In genomic region chr13:112160173-112160641, GRCm38 (mm10) we compare ENCODE assay signal across 8 mouse cellular contexts.
DNase-seq lines count a peak whose midpoint lies in the region; ATAC-seq and TF ChIP-seq lines count a peak whose summit lies in the region.

No protein-coding gene starts in this region.

- peak overlapping the region; percentile 8; the same call in 1 of the 2 replicates for H3K27ac ChIP-seq in intestine, embryonic 14.5 days (ENCODE audit: low read depth)
- H3K27ac ChIP-seq in intestine, postnatal 0 days (ENCODE audit: low read depth, low read length): no peak overlapping the region
- peak overlapping the region; percentile 56; the same call in 1 of the 2 replicates for H3K27ac ChIP-seq in embryonic facial prominence, embryonic 13.5 days
- peak overlapping the region; percentile 68 for H3K27ac ChIP-seq in heart, embryonic 10.5 days
- no peak overlapping the region for H3K27ac ChIP-seq in midbrain, embryonic 14.5 days (replicated peaks; ENCODE audit: low read depth, low read length)

- WGBS in intestine, embryonic 14.5 days: 56% methylated on average over 2 of the region's 2 CpGs
- WGBS in intestine, postnatal 0 days: 71% methylated on average over 2 of the region's 2 CpGs
- WGBS in embryonic facial prominence, embryonic 13.5 days: 41% methylated on average over 2 of the region's 2 CpGs
- 64% methylated on average over 2 of the region's 2 CpGs for WGBS in heart, embryonic 10.5 days
- WGBS in midbrain, embryonic 14.5 days: 17% methylated on average over 2 of the region's 2 CpGs

- no peaks in the 10 kb centered on the region for H3K27me3 ChIP-seq in intestine, embryonic 14.5 days (replicated peaks; ENCODE audit: control insufficient read depth, insufficient read depth, low read length)
- H3K27me3 ChIP-seq in intestine, postnatal 0 days (replicated peaks; ENCODE audit: control insufficient read depth, insufficient read depth, low read length): no peaks in the 10 kb centered on the region
- no peaks in the 10 kb centered on the region for H3K27me3 ChIP-seq in embryonic facial prominence, embryonic 13.5 days
- peaks cover 10% of the 10 kb centered on the region; the same call in 1 of the 2 replicates for H3K27me3 ChIP-seq in heart, embryonic 10.5 days (ENCODE audit: insufficient read depth, poor library complexity, severe bottlenecking)
- H3K27me3 ChIP-seq in midbrain, embryonic 14.5 days (ENCODE audit: control insufficient read depth, insufficient read depth, low read length): no peaks in the 10 kb centered on the region

- no peaks in the 10 kb centered on the region for H3K36me3 ChIP-seq in intestine, embryonic 14.5 days (ENCODE audit: control insufficient read depth, insufficient read depth, low read length)
- no peaks in the 10 kb centered on the region for H3K36me3 ChIP-seq in intestine, postnatal 0 days (ENCODE audit: control insufficient read depth, insufficient read depth)
- no peaks in the 10 kb centered on the region for H3K36me3 ChIP-seq in embryonic facial prominence, embryonic 13.5 days
- no peaks in the 10 kb centered on the region for H3K36me3 ChIP-seq in heart, embryonic 10.5 days
- H3K36me3 ChIP-seq in midbrain, embryonic 14.5 days (ENCODE audit: control insufficient read depth, insufficient read depth, low read length): no peaks in the 10 kb centered on the region

- no peaks in the 10 kb centered on the region for H3K4me1 ChIP-seq in intestine, embryonic 14.5 days (replicated peaks; ENCODE audit: control insufficient read depth, insufficient read depth, low read length)
- H3K4me1 ChIP-seq in intestine, postnatal 0 days (replicated peaks; ENCODE audit: control insufficient read depth, insufficient read depth, low read length): no peaks in the 10 kb centered on the region
- H3K4me1 ChIP-seq in embryonic facial prominence, embryonic 13.5 days: peaks cover 38% of the 10 kb centered on the region
- H3K4me1 ChIP-seq in heart, embryonic 10.5 days: peaks cover 18% of the 10 kb centered on the region
- peaks cover 14% of the 10 kb centered on the region for H3K4me1 ChIP-seq in midbrain, embryonic 14.5 days (ENCODE audit: control insufficient read depth, insufficient read depth, low read length)

- 0 out of 2 replicates have a peak, but pooled peaks have one; percentile 68 for ATAC-seq in intestine, embryonic 14.5 days (replicated peaks; ENCODE audit: low FRiP score, low TSS enrichment, low read depth)
- no peak for ATAC-seq in intestine, postnatal 0 days
- no peak for ATAC-seq in embryonic facial prominence, embryonic 13.5 days (ENCODE audit: insufficient number of reproducible peaks, insufficient read depth, low FRiP score, low TSS enrichment, low read depth)
- peak; percentile 68 for ATAC-seq in midbrain, embryonic 14.5 days (ENCODE audit: low FRiP score, low TSS enrichment)
- ATAC-seq in inflammation-experienced regulatory T-cells, adult 6 months: no peak

- no peak for DNase-seq in intestine, embryonic 14.5 days (ENCODE audit: low spot score)
- DNase-seq in heart, embryonic 10.5 days (ENCODE audit: low spot score): peak; percentile 31
- peak; percentile 69 for DNase-seq in midbrain, embryonic 14.5 days
- DNase-seq in B cell, adult 2 months: no peak
- DNase-seq in urinary bladder, postnatal 10 days (ENCODE audit: low spot score): no peak

- no peak overlapping the region for H3K4me2 ChIP-seq in intestine, embryonic 14.5 days (ENCODE audit: low read length)
- H3K4me2 ChIP-seq in intestine, postnatal 0 days (replicated peaks; ENCODE audit: low read depth): no peak overlapping the region
- H3K4me2 ChIP-seq in embryonic facial prominence, embryonic 13.5 days: no peak overlapping the region
- no peak overlapping the region for H3K4me2 ChIP-seq in midbrain, embryonic 14.5 days (ENCODE audit: low read length)

- TF ChIP-seq CTCF in intestine, postnatal 0 days (IDR thresholded peaks at IDR 0.05; ENCODE audit: low read depth): no peak

- no peak overlapping the region for H3K9ac ChIP-seq in intestine, embryonic 14.5 days (ENCODE audit: low read length)
- H3K9ac ChIP-seq in intestine, postnatal 0 days (ENCODE audit: low read depth, low read length): no peak overlapping the region
- no peak overlapping the region for H3K9ac ChIP-seq in embryonic facial prominence, embryonic 13.5 days
- no peak overlapping the region for H3K9ac ChIP-seq in midbrain, embryonic 14.5 days (replicated peaks; ENCODE audit: low read length)

- peaks cover 3% of the 10 kb centered on the region; the same call in 1 of the 2 replicates for H3K9me3 ChIP-seq in intestine, embryonic 14.5 days (ENCODE audit: control insufficient read depth, low read length)
- no peaks in the 10 kb centered on the region for H3K9me3 ChIP-seq in intestine, postnatal 0 days (ENCODE audit: control insufficient read depth)
- H3K9me3 ChIP-seq in embryonic facial prominence, embryonic 13.5 days: peaks cover 5% of the 10 kb centered on the region; the same call in 1 of the 2 replicates
- H3K9me3 ChIP-seq in heart, embryonic 10.5 days: no peaks in the 10 kb centered on the region
- no peaks in the 10 kb centered on the region for H3K9me3 ChIP-seq in midbrain, embryonic 14.5 days (ENCODE audit: control insufficient read depth, low read length)

- no peak overlapping the region for H3K4me3 ChIP-seq in intestine, embryonic 14.5 days (ENCODE audit: low read depth, low read length)
- no peak overlapping the region for H3K4me3 ChIP-seq in intestine, postnatal 0 days (ENCODE audit: low read depth, low read length)
- H3K4me3 ChIP-seq in embryonic facial prominence, embryonic 13.5 days: no peak overlapping the region
- no peak overlapping the region for H3K4me3 ChIP-seq in heart, embryonic 10.5 days
- no peak overlapping the region for H3K4me3 ChIP-seq in midbrain, embryonic 14.5 days (replicated peaks; ENCODE audit: low read depth, low read length)

Comparison
In these comparisons a context has a peak if more than half of its experiments do, and no peak if none do; other contexts are left out.
1. ATAC-seq: peak in intestine, embryonic 14.5 days (single experiment) and midbrain, embryonic 14.5 days (single experiment); none in intestine, postnatal 0 days (single experiment), embryonic facial prominence, embryonic 13.5 days (single experiment) and inflammation-experienced regulatory T-cells, adult 6 months (single experiment).
2. H3K27ac ChIP-seq: peak in intestine, embryonic 14.5 days (single experiment), embryonic facial prominence, embryonic 13.5 days (single experiment) and heart, embryonic 10.5 days (single experiment); none in intestine, postnatal 0 days (single experiment) and midbrain, embryonic 14.5 days (single experiment).
3. DNase-seq: peak in heart, embryonic 10.5 days (single experiment) and midbrain, embryonic 14.5 days (single experiment); none in intestine, embryonic 14.5 days (single experiment), B cell, adult 2 months (0 of 2) and urinary bladder, postnatal 10 days (single experiment).